In the genomic region with DNA sequence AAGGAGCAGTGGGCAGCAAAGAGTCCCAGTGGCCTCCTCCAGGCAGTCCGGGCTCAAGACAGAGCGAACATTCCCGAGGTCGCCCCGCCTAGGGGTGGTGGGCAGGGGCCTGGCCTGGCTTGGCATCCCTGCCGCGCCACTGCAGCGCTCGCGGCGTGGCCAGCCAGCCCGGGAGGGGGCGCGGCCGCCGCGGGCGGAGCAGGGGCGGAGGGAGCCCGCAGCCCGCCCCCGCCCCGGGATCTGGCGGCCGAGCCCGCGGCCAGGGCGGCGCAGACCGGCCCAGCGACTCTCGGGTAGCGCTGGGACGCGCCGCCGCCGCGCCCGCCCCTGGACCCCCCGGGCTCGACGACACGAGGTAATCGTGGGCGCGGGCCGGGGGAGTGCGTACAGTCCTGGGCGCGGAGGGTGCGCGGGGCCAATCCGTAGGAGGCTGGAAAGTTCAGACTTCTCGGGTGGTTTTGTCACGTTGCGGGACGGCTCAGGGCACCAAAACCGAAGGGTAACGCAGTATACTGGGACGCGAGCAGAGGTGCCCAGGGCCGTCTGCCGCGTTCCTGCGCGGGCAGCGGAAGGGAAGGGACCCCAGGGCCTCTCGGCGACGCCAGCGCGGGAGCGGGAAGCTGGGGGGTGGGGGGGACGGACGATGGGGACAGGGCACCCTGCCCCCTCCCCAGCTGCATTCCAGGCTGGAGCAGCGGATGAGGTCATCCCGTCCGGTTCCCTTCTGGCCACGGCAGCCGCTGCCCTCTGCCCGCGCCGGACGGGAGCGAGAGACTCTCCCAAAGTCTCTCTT, we compare ENCODE assay signal across 8 mouse cellular contexts. TPM values are rescaled to one million over a fixed set of nuclear protein-coding genes. Genes with fewer than 3 reads are reported as not detected.
DNase-seq lines count a peak whose midpoint lies in the region; ATAC-seq and TF ChIP-seq lines count a peak whose summit lies in the region.

Cdc42ep1 (plus strand) TSS at position 254 of the 793 bp plus-strand sequence.

- peak within 1 kb of the TSS; percentile 94 for H3K27ac ChIP-seq in layer of hippocampus, adult 2 months
- no peak within 1 kb of the TSS for H3K27ac ChIP-seq in bone marrow macrophage, adult 2 months (ENCODE audit: insufficient read depth, low read depth, low read length)
- peak within 1 kb of the TSS; percentile 87 for H3K27ac ChIP-seq in limb, embryonic 15.5 days
- H3K27ac ChIP-seq in midbrain, postnatal 0 days (ENCODE audit: low read depth, low read length), result peak within 1 kb of the TSS; percentile 58; the same call in 1 of the 2 replicates

- peak; percentile 78 for ATAC-seq in limb, embryonic 15.5 days (ENCODE audit: insufficient number of reproducible peaks, low FRiP score, low TSS enrichment, low read depth)
- peak; percentile 76 for ATAC-seq in midbrain, postnatal 0 days (ENCODE audit: low FRiP score)
- no peak for ATAC-seq in monocyte, adult 5-6 weeks (replicated peaks; ENCODE audit: insufficient number of reproducible peaks, low FRiP score, low TSS enrichment, poor library complexity, severe bottlenecking)

- no peaks in the 10 kb centered on the region for H3K36me3 ChIP-seq in limb, embryonic 15.5 days
- no peaks in the 10 kb centered on the region for H3K36me3 ChIP-seq in midbrain, postnatal 0 days (ENCODE audit: insufficient read depth, low read length)

- intact Hi-C loops in gastrocnemius, postnatal 36 days (cut with DNase I), result no loop called here

- H3K4me2 ChIP-seq in limb, embryonic 15.5 days, result peak within 1 kb of the TSS; percentile 86
- peak within 1 kb of the TSS; percentile 61 for H3K4me2 ChIP-seq in midbrain, postnatal 0 days (ENCODE audit: low read depth, low read length, poor library complexity, severe bottlenecking)

- peak within 1 kb of the TSS; percentile 73 for H3K9ac ChIP-seq in limb, embryonic 15.5 days
- peak within 1 kb of the TSS; percentile 48 for H3K9ac ChIP-seq in midbrain, postnatal 0 days (replicated peaks; ENCODE audit: low read length, poor library complexity, severe bottlenecking)

- WGBS in limb, embryonic 15.5 days, result 1% methylated on average over 81 of the region's 86 CpGs
- 1% methylated on average over 64 of the region's 86 CpGs for WGBS in midbrain, postnatal 0 days

- peaks cover 3% of the 10 kb centered on the region; the same call in 1 of the 2 replicates for H3K4me1 ChIP-seq in bone marrow macrophage, adult 2 months (ENCODE audit: control insufficient read depth, insufficient read depth, low read length)
- peaks cover 70% of the 10 kb centered on the region for H3K4me1 ChIP-seq in limb, embryonic 15.5 days
- H3K4me1 ChIP-seq in midbrain, postnatal 0 days (ENCODE audit: insufficient read depth, low read length), result peaks cover 10% of the 10 kb centered on the region; the same call in 1 of the 2 replicates

- H3K4me3 ChIP-seq in layer of hippocampus, adult 2 months, result peak within 1 kb of the TSS; percentile 62
- peak within 1 kb of the TSS; percentile 41 for H3K4me3 ChIP-seq in bone marrow macrophage, adult 2 months (ENCODE audit: insufficient read depth, low read length)
- peak within 1 kb of the TSS; percentile 59 for H3K4me3 ChIP-seq in limb, embryonic 15.5 days
- peak within 1 kb of the TSS; percentile 36 for H3K4me3 ChIP-seq in midbrain, postnatal 0 days (ENCODE audit: low read depth, low read length)

- peaks cover 19% of the 10 kb centered on the region; the same call in 1 of the 2 replicates for H3K27me3 ChIP-seq in limb, embryonic 15.5 days
- H3K27me3 ChIP-seq in midbrain, postnatal 0 days (ENCODE audit: insufficient read depth, low read length), result peaks cover 32% of the 10 kb centered on the region

- H3K9me3 ChIP-seq in limb, embryonic 15.5 days, result no peaks in the 10 kb centered on the region
- no peaks in the 10 kb centered on the region for H3K9me3 ChIP-seq in midbrain, postnatal 0 days (ENCODE audit: low read length)

- TF ChIP-seq CTCF in layer of hippocampus, adult 2 months (conservative IDR thresholded peaks at IDR 0.05), result peak; percentile 38
- TF ChIP-seq CTCF in bone marrow macrophage, adult 2 months (IDR thresholded peaks at IDR 0.05; ENCODE audit: low read depth, low read length), result no peak
- no peak for TF ChIP-seq CTCF in midbrain, postnatal 0 days (IDR thresholded peaks at IDR 0.05)

- TF ChIP-seq POLR2A in bone marrow macrophage, adult 2 months (IDR thresholded peaks at IDR 0.05; ENCODE audit: borderline replicate concordance, low read depth, low read length), result no peak

- DNase-seq in layer of hippocampus, adult 2 months (ENCODE audit: low spot score in 2 of 2), result peak in 1 of 2 experiments; percentile 34
- DNase-seq in layer of hippocampus, adult 9-10 months (ENCODE audit: low spot score), result no peak
- peak; percentile 63 to 69 for DNase-seq in gastrocnemius, postnatal 36 days
- DNase-seq in induced T-regulatory cell, adult 2 months (ENCODE audit: low read depth), result peak; percentile 47
- peak; percentile 50 for DNase-seq in midbrain, postnatal 0 days (ENCODE audit: low spot score)

RNA-seq across cellular contexts. Expression of gene Cdc42ep1, which starts in this region (rescaled TPM):
- 10 to 100 TPM; 12.2 to 13.7 TPM for total RNA-seq in layer of hippocampus, adult 2 months (2021)
- 0.31 and 0.36 TPM in 2 replicates for polyA plus RNA-seq in bone marrow macrophage, adult 2 months (2012; ENCODE audit: insufficient read depth, insufficient read length, missing spikeins)
- total RNA-seq in gastrocnemius, postnatal 36 days (2021), result 10 to 100 TPM in 1 of 2 experiments, 1 to 10 TPM in 1; 9.4 to 10.7 TPM
- polyA plus RNA-seq in limb, embryonic 15.5 days (2015; fragmentation: Nextera tagmentation; extraction: Ambion mirVana), result 26.5 and 30.0 TPM in 2 replicates
- 14.1 and 14.9 TPM in 2 replicates for total RNA-seq in midbrain, postnatal 0 days (2014; rRNA removed)
- polyA plus RNA-seq in midbrain, postnatal 0 days (2015; fragmentation: Nextera tagmentation; extraction: Ambion mirVana), result 14.8 and 14.9 TPM in 2 replicates
- 0.29 to 1.2 TPM (median 0.75 TPM) in 3 replicates for total RNA-seq in monocyte, adult 5-6 weeks (2017)

Comparison
In these comparisons a context has a peak if more than half of its experiments do, and no peak if none do; other contexts are left out.
1. RNA of gene Cdc42ep1 (polyA plus RNA-seq): 26.5 to 30.0 TPM in limb, embryonic 15.5 days and 14.8 to 14.9 TPM in midbrain, postnatal 0 days; 0.31 to 0.36 TPM in bone marrow macrophage, adult 2 months; every median in the first group is over 10 times any median in the second.
2. Peak in every context shown above with its lines, with median percentiles within 50 percentile points of each other: H3K4me3 ChIP-seq.